Mouse (Mus musculus) mouse embryonic stem cell (cell line): Measurements from ENCODE around the gene Zfhx3.

Experiments
- in situ Hi-C, 2 experiments: fragments of 300-500 bp; cut with MboI; formaldehyde crosslinking; loops; 1 replicate in 1 of 2; 3 replicates in 1 of 2; pipeline ENCODE4 v1.14.3; 2019 to 2020; ENCODE audit warnings: low sequenced_read_pairs in 2 of 2, low pct_unique_long_range_greater_than_20kb in 1 of 2, mixed read lengths in 1 of 2; ENCODE audit not compliant: unreplicated experiment in 1 of 2

The Zfhx3 gene

GRCm38 (mm10) chr8:108592990-108593589 lies 650.6 kb downstream of the Zfhx3 start:
- in situ Hi-C loops: no loop called here

DNA sequence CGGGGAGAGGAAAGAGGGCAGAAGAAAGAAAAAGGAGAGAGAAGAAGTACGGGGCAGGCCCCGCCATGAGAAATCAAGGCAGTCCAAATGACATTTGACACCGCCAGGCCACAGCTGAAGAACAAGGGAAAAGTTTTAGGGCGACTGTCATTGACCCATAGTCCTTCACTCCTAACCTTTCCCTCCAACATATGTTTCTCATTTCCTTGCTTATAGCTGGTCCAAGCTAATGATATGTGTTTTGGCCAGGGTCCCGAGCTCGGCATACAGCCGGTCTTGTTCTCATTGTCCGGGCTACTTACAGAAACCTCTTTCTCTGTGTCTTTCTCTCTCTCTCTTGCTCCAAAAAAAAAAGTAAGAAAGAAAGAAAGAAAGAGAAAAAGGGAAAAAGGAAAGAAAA lies 651.4 kb downstream of the Zfhx3 start:
- in situ Hi-C loops: no loop called here

DNA sequence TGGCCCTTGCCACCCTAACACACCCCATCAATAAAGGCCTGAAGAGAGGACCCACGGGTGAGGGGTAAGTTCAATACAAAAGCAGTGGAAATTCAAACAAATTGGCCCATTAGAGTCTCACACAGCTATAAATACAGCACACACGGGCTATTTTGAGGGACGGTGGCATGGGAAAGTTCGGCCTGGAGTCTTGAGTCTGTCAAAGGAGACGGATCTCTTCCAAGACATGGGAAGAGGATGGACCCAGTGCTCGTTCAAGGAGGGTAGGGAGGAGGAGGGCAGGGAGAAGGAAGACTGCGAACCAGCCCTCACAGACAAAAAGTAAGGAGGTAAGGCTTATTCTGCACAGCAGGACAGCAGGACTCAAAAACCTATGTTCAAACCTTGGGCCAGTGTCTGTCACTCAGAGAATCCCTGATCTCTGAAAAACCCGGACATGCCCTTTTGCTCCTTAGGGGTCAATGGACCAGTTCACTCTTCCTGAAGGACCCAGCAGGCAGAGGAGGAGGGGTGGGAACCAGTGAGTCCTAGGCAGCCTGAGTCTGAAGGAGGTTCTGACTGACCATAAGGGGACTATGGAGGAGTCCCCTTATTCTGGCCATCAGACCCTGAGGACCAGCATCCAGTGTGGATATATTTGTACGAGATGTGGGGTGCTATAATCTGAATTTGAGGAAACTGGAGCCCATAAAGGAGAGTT lies 652.1 kb downstream of the Zfhx3 start:
- in situ Hi-C loops: no loop called here

GRCm38 (mm10) chr8:108595061-108595419 lies 652.6 kb downstream of the Zfhx3 start:
- in situ Hi-C loops: no loop called here

- in situ Hi-C loops: no loop called here
These were observed 653.5 kb downstream of the Zfhx3 start for GRCm38 (mm10) chr8:108595721-108596495.

- in situ Hi-C loops: no loop called here
These were observed 656.6 kb downstream of the Zfhx3 start for GRCm38 (mm10) chr8:108599003-108599402.

DNA sequence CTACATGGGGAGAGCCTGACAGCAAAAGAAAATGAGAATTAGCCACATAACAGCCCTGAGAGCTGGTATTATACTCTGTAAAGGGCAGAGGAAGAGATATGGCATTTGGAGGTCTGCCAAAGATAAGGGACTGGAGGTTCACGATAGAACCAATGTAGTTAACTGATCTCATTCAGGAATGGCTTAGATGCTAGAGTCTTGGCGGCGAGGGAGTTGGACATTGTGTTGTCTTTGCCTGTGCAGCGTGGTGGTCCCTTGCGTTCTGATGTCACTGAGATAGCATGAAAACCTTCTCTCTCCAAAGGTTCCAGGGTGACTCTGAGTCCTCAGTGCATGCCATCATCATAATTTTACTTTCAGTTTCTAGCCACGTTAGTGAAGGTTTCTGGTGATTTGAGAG lies 657.1 kb downstream of the Zfhx3 start:
- in situ Hi-C loops: no loop called here

DNA sequence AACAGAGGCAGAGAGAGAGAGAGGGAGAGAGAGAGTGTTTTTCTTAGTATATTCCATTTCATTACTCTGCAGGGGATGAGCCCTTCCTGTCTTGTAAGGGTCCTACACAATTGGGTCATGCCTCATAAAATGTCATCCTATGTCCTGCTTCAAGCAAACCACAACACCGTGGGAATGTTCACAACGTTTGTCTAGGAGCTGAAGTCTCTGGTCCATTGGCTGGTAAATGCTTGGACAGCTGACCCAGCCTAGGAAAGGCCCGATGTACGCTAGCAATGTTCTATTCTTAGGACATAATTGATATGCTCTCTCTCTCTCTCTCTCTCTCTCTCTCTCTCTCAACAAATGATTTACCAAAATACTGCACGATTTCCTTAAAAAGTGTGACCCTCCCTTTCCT lies 666.2 kb downstream of the Zfhx3 start:
- in situ Hi-C loops: no loop called here

- in situ Hi-C loops: no loop called here
These were observed 666.7 kb downstream of the Zfhx3 start for GRCm38 (mm10) chr8:108609114-108609513.

- in situ Hi-C loops: no loop called here
These were observed 668.8 kb downstream of the Zfhx3 start for GRCm38 (mm10) chr8:108611141-108611674.

DNA sequence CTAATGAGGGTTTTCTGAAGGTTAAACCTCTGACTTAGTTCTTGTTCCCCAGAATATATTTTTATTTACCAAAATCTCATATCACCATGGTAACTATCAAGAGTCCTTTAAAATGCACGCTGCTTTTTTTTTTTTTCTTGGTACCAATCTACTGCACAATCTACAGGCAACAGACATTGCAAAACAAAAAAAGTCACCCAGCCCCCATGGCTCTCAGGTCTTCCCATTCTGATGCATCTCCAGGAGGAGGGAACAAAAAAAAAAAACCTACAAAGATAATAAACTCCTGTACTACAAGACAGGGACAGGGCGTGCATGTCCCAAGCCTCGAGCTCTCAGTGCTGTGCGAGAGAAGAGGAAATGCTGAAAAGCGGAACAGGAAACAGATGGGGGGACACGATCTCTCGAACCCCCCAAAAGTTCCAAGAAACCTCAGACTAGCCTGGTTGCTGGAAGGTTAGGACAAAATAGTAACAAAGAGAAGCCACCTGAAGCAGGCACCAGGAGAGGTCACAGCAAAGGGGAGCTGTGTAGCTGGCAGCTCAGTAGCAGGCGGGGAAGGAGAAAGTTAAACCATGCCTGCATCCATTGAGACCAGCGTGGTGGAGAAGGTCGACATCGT lies 669.5 kb downstream of the Zfhx3 start:
- in situ Hi-C loops: no loop called here

DNA sequence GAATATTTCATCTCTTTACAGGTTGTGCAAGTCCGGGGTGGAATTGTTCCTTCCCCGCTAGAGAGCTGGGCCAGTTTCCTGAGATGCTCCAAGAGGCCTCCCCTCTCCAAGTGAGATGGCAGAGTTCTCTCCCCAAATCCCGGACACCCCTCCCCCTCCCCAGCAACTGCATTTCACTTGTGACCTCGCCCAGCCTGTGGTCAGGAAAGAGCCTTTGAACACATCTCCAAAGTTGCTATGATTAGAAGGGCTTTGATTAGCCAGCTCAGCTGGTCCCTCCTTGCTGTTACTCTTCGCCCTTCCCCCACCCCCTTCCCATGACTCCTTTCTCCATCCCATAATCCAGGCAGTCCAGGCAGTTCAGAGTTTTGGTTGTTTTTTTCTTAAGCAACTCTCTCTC lies 670.4 kb downstream of the Zfhx3 start:
- in situ Hi-C loops: no loop called here

DNA sequence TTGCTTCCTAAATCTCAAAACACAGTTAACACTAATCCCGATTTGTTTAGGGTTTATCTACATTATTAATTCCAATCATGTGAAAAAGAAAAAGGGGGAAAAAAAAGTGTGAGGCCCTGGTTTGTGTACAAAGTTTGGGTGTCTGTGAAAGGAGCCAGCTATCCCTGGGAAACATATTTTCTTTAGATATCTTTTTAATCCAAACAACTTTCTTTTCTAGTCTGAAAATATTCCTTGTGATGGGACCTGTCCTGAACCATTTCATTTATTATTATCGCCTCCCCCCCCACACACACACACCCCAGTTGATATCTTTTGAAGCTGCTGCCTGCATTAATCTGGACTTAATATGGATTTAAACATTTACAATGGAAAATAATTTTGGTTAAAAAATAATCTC lies 670.8 kb downstream of the Zfhx3 start:
- in situ Hi-C loops: no loop called here

- in situ Hi-C loops: no loop called here
These were observed 678.9 kb downstream of the Zfhx3 start for GRCm38 (mm10) chr8:108621296-108621695.

GRCm38 (mm10) chr8:108623660-108624059 lies 681.2 kb downstream of the Zfhx3 start:
- in situ Hi-C loops: no loop called here

DNA sequence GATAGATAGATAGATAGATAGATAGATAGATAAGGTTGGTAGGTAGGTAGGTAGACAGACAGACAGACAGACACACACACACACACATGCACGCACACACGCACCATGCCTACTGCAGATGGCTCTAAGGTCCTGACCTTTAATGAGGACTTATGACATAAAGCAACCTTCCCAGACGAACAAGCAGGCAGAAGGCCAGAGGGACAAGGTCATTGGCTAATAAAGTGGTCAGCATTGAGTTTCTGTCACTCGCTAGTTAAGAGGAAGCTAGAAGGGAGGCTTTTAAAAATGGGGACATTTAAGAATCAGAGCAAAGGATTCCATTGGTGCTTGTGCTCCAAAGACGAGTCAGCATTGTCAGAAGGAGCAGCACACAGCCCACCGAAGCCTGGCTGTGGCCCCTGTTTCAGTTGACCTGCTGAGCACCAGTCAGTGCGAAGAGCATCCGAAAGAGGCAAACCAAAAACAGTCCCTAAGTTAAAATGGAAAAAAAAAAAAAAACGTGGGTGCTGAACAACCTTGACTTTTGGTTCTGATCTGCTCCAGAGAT lies 683.2 kb downstream of the Zfhx3 start:
- in situ Hi-C loops: no loop called here

- in situ Hi-C loops: no loop called here
These were observed 688.6 kb downstream of the Zfhx3 start for GRCm38 (mm10) chr8:108631069-108631468.

GRCm38 (mm10) chr8:108634282-108634681 lies 691.8 kb downstream of the Zfhx3 start:
- in situ Hi-C loops: no loop called here

DNA sequence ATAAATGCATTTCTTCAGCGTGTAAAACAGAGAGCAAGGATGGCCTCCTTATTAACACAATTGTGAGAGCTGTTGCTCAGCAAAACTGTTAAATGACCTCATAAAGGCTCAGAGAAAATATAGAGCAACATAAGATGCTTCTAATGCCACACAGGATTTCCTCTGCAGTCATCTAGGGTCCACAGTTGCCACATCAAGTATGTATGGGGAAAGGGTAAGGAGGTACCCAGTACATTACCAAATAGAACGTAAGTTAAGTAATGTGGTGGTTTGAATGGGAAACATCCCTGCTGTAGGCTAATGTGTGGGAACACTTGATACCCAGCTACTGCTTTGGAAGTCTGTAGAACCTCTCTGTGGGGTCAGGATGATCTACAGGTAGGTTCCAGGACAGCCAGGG lies 695.4 kb downstream of the Zfhx3 start:
- in situ Hi-C loops: no loop called here
